8 mouse cellular contexts compared by ENCODE assay signal in genomic region chr16:13448706-13449090, GRCm38 (mm10).
DNase-seq lines count a peak whose midpoint lies in the region; ATAC-seq and TF ChIP-seq lines count a peak whose summit lies in the region.

No protein-coding gene starts in this region.

- peaks cover 12% of the 10 kb centered on the region for H3K4me1 ChIP-seq in kidney, embryonic 16.5 days (ENCODE audit: insufficient read depth, low read length)
- peaks cover 50% of the 10 kb centered on the region for H3K4me1 ChIP-seq in embryonic facial prominence, embryonic 13.5 days
- H3K4me1 ChIP-seq in hindbrain, postnatal 0 days (ENCODE audit: insufficient read depth, low read length) = peaks cover 3% of the 10 kb centered on the region; the same call in 1 of the 2 replicates
- H3K4me1 ChIP-seq in midbrain, embryonic 16.5 days (ENCODE audit: control insufficient read depth, insufficient read depth, low read length) = peaks cover 11% of the 10 kb centered on the region

- H3K4me3 ChIP-seq in kidney, embryonic 16.5 days (ENCODE audit: low read length) = peak overlapping the region; percentile 84
- peak overlapping the region; percentile 78 for H3K4me3 ChIP-seq in embryonic facial prominence, embryonic 13.5 days
- H3K4me3 ChIP-seq in hindbrain, postnatal 0 days (ENCODE audit: low read length) = peak overlapping the region; percentile 82
- H3K4me3 ChIP-seq in midbrain, embryonic 16.5 days (ENCODE audit: low read depth, low read length) = peak overlapping the region; percentile 63

- no peak for ATAC-seq in kidney, embryonic 16.5 days (ENCODE audit: low FRiP score, low TSS enrichment)
- no peak for ATAC-seq in embryonic facial prominence, embryonic 13.5 days (ENCODE audit: insufficient number of reproducible peaks, insufficient read depth, low FRiP score, low TSS enrichment, low read depth)
- ATAC-seq in hindbrain, postnatal 0 days = no peak
- no peak for ATAC-seq in midbrain, embryonic 16.5 days

- peak overlapping the region; percentile 80 for H3K9ac ChIP-seq in kidney, embryonic 16.5 days (replicated peaks; ENCODE audit: low read length)
- peak overlapping the region; percentile 85 for H3K9ac ChIP-seq in embryonic facial prominence, embryonic 13.5 days
- H3K9ac ChIP-seq in hindbrain, postnatal 0 days (replicated peaks; ENCODE audit: low read length) = peak overlapping the region; percentile 70; the same call in 1 of the 2 replicates
- peak overlapping the region; percentile 77 for H3K9ac ChIP-seq in midbrain, embryonic 16.5 days (ENCODE audit: low read depth, low read length)

- H3K4me2 ChIP-seq in kidney, embryonic 16.5 days (replicated peaks; ENCODE audit: low read depth, low read length) = peak overlapping the region; percentile 97
- H3K4me2 ChIP-seq in embryonic facial prominence, embryonic 13.5 days = peak overlapping the region; percentile 97
- peak overlapping the region; percentile 99 for H3K4me2 ChIP-seq in hindbrain, postnatal 0 days (ENCODE audit: low read depth, low read length)
- peak overlapping the region; percentile 94 for H3K4me2 ChIP-seq in midbrain, embryonic 16.5 days (ENCODE audit: low read length)

- H3K9me3 ChIP-seq in kidney, embryonic 16.5 days (ENCODE audit: low read length) = no peaks in the 10 kb centered on the region
- no peaks in the 10 kb centered on the region for H3K9me3 ChIP-seq in embryonic facial prominence, embryonic 13.5 days
- no peaks in the 10 kb centered on the region for H3K9me3 ChIP-seq in hindbrain, postnatal 0 days (ENCODE audit: low read length)
- no peaks in the 10 kb centered on the region for H3K9me3 ChIP-seq in midbrain, embryonic 16.5 days (replicated peaks; ENCODE audit: control insufficient read depth, low read length, poor library complexity, severe bottlenecking)

- peaks cover 10% of the 10 kb centered on the region for H3K27me3 ChIP-seq in kidney, embryonic 16.5 days (ENCODE audit: insufficient read depth, low read length)
- peaks cover 39% of the 10 kb centered on the region for H3K27me3 ChIP-seq in embryonic facial prominence, embryonic 13.5 days
- no peaks in the 10 kb centered on the region for H3K27me3 ChIP-seq in hindbrain, postnatal 0 days (ENCODE audit: insufficient read depth, low read length)
- H3K27me3 ChIP-seq in midbrain, embryonic 16.5 days (ENCODE audit: control insufficient read depth, insufficient read depth, low read depth, low read length) = peaks cover 3% of the 10 kb centered on the region; the same call in 1 of the 2 replicates

- H3K36me3 ChIP-seq in kidney, embryonic 16.5 days (ENCODE audit: insufficient read depth, low read length) = no peaks in the 10 kb centered on the region
- H3K36me3 ChIP-seq in embryonic facial prominence, embryonic 13.5 days = no peaks in the 10 kb centered on the region
- H3K36me3 ChIP-seq in hindbrain, postnatal 0 days (ENCODE audit: insufficient read depth, low read length) = no peaks in the 10 kb centered on the region
- H3K36me3 ChIP-seq in midbrain, embryonic 16.5 days (ENCODE audit: control insufficient read depth, insufficient read depth, low read length) = no peaks in the 10 kb centered on the region

- DNase-seq in kidney, adult 18-20 months = no peak
- DNase-seq in hindbrain, postnatal 0 days (ENCODE audit: low spot score) = no peak
- DNase-seq in layer of hippocampus, postnatal 14 days (ENCODE audit: low spot score in 2 of 2) = no peak
- DNase-seq in right cerebral cortex, postnatal 14 days = no peak
- no peak for DNase-seq in right cerebral cortex, postnatal 25 days

- H3K27ac ChIP-seq in kidney, embryonic 16.5 days (ENCODE audit: low read length) = no peak overlapping the region
- H3K27ac ChIP-seq in embryonic facial prominence, embryonic 13.5 days = no peak overlapping the region
- peak overlapping the region; percentile 69; the same call in 1 of the 2 replicates for H3K27ac ChIP-seq in hindbrain, postnatal 0 days
- no peak overlapping the region for H3K27ac ChIP-seq in midbrain, embryonic 16.5 days (ENCODE audit: low read length)

- 11% methylated on average over 8 of the region's 8 CpGs for WGBS in kidney, embryonic 16.5 days
- WGBS in embryonic facial prominence, embryonic 13.5 days = 9% methylated on average over 8 of the region's 8 CpGs
- WGBS in hindbrain, postnatal 0 days = 15% methylated on average over 8 of the region's 8 CpGs
- 11% methylated on average over 8 of the region's 8 CpGs for WGBS in midbrain, embryonic 16.5 days

- no peak for TF ChIP-seq CTCF in hindbrain, postnatal 0 days (IDR thresholded peaks at IDR 0.05; ENCODE audit: low read depth)
